Mouse (Mus musculus): ENCODE data around the gene Knop1. TPM values are rescaled to one million over a fixed set of nuclear protein-coding genes. Genes with fewer than 3 reads are reported as not detected.

Knop1 gene
- total and polyA plus RNA-seq, 3 experiments = 46.8 to 66.9 TPM; not detected in 1

DNA sequence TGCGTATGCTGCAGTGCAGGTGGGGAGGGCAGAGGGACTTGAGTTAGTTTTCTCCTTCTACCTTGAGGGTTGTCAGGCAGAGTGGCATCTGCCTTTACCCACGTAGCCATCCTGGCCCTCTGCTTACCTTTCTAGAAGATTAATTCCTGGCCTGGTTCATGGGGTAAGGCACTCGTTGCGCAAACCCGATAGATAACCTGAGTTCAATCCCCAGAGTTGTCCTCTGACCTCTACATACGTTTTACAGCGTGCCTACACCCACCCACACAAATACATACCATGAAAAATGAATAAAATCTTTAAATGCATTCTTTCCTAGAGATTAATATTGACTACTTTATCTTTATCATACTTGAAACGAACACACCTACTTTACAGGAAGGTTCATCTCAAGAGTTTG is 52.6 kb downstream of the Knop1 start:
- Histone ChIP-seq H3K4me1 (ENCODE audit: control insufficient read depth in 1 of 2, insufficient read depth in 2 of 2, low read length in 2 of 2) (peaks cover 3 to 5% of the 10 kb centered on the region in 2 experiments; a peak in 3 of 4 replicates), H3K36me3 (ENCODE audit: control insufficient read depth in 1 of 2, insufficient read depth in 2 of 2, low read length in 2 of 2) (peaks cover 2 to 3% of the 10 kb centered on the region in 2 experiments; a peak in 3 of 4 replicates), H3K79me2 (ENCODE audit: control insufficient read depth, insufficient read depth, low read length, poor library complexity) (no peaks in the 10 kb centered on the region), H3K4me3 (ENCODE audit: control insufficient read depth in 1 of 2, insufficient read depth in 1 of 2, low read depth in 2 of 2, low read length in 2 of 2) (no peak overlapping the region), H3K9ac (ENCODE audit: control insufficient read depth, low read depth, low read length, poor library complexity, severe bottlenecking) (no peak overlapping the region), H3K9me3 (replicated peaks; ENCODE audit: insufficient read depth, low read length) (no peaks in the 10 kb centered on the region), H3K27ac (ENCODE audit: control insufficient read depth, low read depth, low read length) (no peak overlapping the region), H3K27me3 (ENCODE audit: control insufficient read depth in 1 of 2, insufficient read depth in 2 of 2, low read length in 2 of 2) (no peaks in the 10 kb centered on the region)
- TF ChIP-seq MAZ (IDR thresholded peaks at IDR 0.05; ENCODE audit: low read depth, low read length) (no peak), ZNF384 (IDR thresholded peaks at IDR 0.05; ENCODE audit: low read depth, low read length) (no peak), USF1 (IDR thresholded peaks at IDR 0.05; ENCODE audit: low read depth, low read length) (no peak), ZMIZ1 (IDR thresholded peaks at IDR 0.05; ENCODE audit: low read depth, low read length) (no peak), MAFK (IDR thresholded peaks at IDR 0.05; ENCODE audit: borderline replicate concordance, low read depth, low read length) (no peak), ZC3H11A (IDR thresholded peaks at IDR 0.05; ENCODE audit: low read depth, low read length) (no peak), POLR2AphosphoS5 (IDR thresholded peaks at IDR 0.05; ENCODE audit: borderline replicate concordance, low read depth, low read length) (no peak), TCF12 (IDR thresholded peaks at IDR 0.05; ENCODE audit: low read depth, low read length) (no peak), MYB (IDR thresholded peaks at IDR 0.05; ENCODE audit: low read depth, low read length) (no peak)
- no peak for DNase-seq (ENCODE audit: low read depth, low spot score)

GRCm38 (mm10) chr7:118801791-118802190 is 54.3 kb downstream of the Knop1 start:
- TF ChIP-seq MAFK (IDR thresholded peaks at IDR 0.05; ENCODE audit: borderline replicate concordance, low read depth, low read length) (no peak), HCFC1 (IDR thresholded peaks at IDR 0.05; ENCODE audit: low read depth, low read length) (no peak), TBP (IDR thresholded peaks at IDR 0.05; ENCODE audit: low read depth, low read length) (no peak)
- H3K4me1 ChIP-seq (ENCODE audit: control insufficient read depth in 1 of 2, insufficient read depth in 2 of 2, low read length in 2 of 2) = peaks cover 3 to 8% of the 10 kb centered on the region in 2 experiments
- no peaks in the 10 kb centered on the region for H3K79me2 ChIP-seq (ENCODE audit: control insufficient read depth, insufficient read depth, low read length, poor library complexity)
- no peak overlapping the region for H3K9ac ChIP-seq (ENCODE audit: control insufficient read depth, low read depth, low read length, poor library complexity, severe bottlenecking)
- no peaks in the 10 kb centered on the region for H3K9me3 ChIP-seq (replicated peaks; ENCODE audit: insufficient read depth, low read length)
- H3K27ac ChIP-seq (ENCODE audit: control insufficient read depth, low read depth, low read length) = no peak overlapping the region
- H3K4me3 ChIP-seq (ENCODE audit: control insufficient read depth in 1 of 2, insufficient read depth in 1 of 2, low read depth in 2 of 2, low read length in 2 of 2) = no peak overlapping the region
- peaks cover 2 to 7% of the 10 kb centered on the region in 2 experiments; a peak in 3 of 4 replicates for H3K36me3 ChIP-seq (ENCODE audit: control insufficient read depth in 1 of 2, insufficient read depth in 2 of 2, low read length in 2 of 2)
- DNase-seq (ENCODE audit: low read depth, low spot score) = no peak
- no peaks in the 10 kb centered on the region for H3K27me3 ChIP-seq (ENCODE audit: control insufficient read depth in 1 of 2, insufficient read depth in 2 of 2, low read length in 2 of 2)

DNA sequence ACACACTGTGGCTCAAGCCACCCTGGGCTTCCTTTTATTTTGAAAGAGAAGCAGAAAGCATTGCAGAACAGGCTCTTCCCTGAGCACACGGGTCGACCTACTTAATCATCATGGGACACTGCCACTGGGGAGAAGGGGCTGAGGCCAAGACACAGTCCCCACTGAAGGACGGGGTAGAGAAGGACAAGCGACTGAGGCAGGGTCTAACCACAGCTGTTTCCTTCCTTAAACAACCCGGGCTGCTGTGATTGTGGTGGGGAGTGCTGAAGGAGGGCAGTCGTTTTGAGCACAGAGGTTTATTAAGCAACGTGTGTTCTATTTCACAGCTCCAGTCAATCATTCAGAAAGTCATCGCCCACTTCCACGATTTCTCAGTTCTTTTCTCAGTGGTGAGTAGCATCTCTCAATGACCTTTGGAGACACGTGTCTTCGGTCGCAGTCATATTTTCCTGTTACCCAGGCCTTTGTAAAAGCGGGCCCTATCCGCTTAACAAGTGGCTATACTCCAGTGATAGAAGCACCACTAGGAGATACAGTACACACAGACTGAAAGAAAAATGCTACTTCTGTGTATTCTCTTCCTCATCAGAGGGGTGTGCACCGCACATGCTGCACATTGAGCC is 55.8 kb downstream of the Knop1 start:
- DNase-seq (ENCODE audit: low read depth, low spot score) = no peak
- H3K9ac ChIP-seq (ENCODE audit: control insufficient read depth, low read depth, low read length, poor library complexity, severe bottlenecking) = no peak overlapping the region
- no peak overlapping the region for H3K27ac ChIP-seq (ENCODE audit: control insufficient read depth, low read depth, low read length)
- no peaks in the 10 kb centered on the region for H3K79me2 ChIP-seq (ENCODE audit: control insufficient read depth, insufficient read depth, low read length, poor library complexity)
- TF ChIP-seq TAL1 (IDR thresholded peaks at IDR 0.05; ENCODE audit: low read length) = no peak
- no peak for TF ChIP-seq MAFK (IDR thresholded peaks at IDR 0.05; ENCODE audit: borderline replicate concordance, low read depth, low read length)
- TF ChIP-seq ZNF384 (IDR thresholded peaks at IDR 0.05; ENCODE audit: low read depth, low read length) = no peak
- TF ChIP-seq EP300 (IDR thresholded peaks at IDR 0.05; ENCODE audit: low read depth in 1 of 2, low read length in 2 of 2) = no peak
- TF ChIP-seq UBTF (IDR thresholded peaks at IDR 0.05; ENCODE audit: borderline replicate concordance, insufficient read depth, low read depth, low read length) = no peak
- no peak for TF ChIP-seq ELF1 (IDR thresholded peaks at IDR 0.05; ENCODE audit: low read depth, low read length)
- no peak for TF ChIP-seq RAD21 (IDR thresholded peaks at IDR 0.05; ENCODE audit: low read depth, low read length)
- TF ChIP-seq CHD2 (IDR thresholded peaks at IDR 0.05; ENCODE audit: low read length) = no peak
- H3K9me3 ChIP-seq (replicated peaks; ENCODE audit: insufficient read depth, low read length) = no peaks in the 10 kb centered on the region
- H3K4me1 ChIP-seq (ENCODE audit: control insufficient read depth in 1 of 2, insufficient read depth in 2 of 2, low read length in 2 of 2) = peaks cover 3 to 10% of the 10 kb centered on the region in 2 experiments
- no peaks in the 10 kb centered on the region for H3K27me3 ChIP-seq (ENCODE audit: control insufficient read depth in 1 of 2, insufficient read depth in 2 of 2, low read length in 2 of 2)
- H3K36me3 ChIP-seq (ENCODE audit: control insufficient read depth in 1 of 2, insufficient read depth in 2 of 2, low read length in 2 of 2) = peaks cover 2 to 8% of the 10 kb centered on the region in 2 experiments; a peak in 3 of 4 replicates
- no peak overlapping the region for H3K4me3 ChIP-seq (ENCODE audit: control insufficient read depth in 1 of 2, insufficient read depth in 1 of 2, low read depth in 2 of 2, low read length in 2 of 2)
